Mouse (Mus musculus): ENCODE measurements around the gene Exoc2.
A peak's percentile ranks its signal among the peaks of the same experiment; 100 is the strongest.

Exoc2 gene

GRCm38 (mm10) chr13:30824903-30825302, 149.0 kb downstream of the Exoc2 start:
- DNase-seq (ENCODE audit: low spot score in 2 of 2) = no peak

DNA sequence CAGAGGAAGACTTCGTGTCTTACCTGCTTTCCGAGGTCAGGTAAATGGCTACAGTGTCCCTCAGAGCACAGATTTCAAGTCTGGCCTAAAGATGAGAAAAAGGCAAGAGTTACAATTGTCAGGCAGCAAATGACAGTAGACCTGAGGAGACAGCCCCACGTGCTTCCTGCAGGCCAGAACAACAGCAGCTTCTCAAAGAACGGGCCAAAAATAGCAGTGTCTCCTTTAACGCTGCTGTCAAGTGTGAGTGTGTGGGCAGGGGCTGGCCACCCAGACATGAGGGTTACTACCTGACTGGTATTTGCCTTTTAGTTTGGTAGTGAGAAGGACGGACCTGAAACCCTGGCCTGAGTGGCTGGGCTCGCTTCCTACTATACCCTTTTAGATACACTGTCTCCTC, 153.3 kb downstream of the Exoc2 start:
- no peak for DNase-seq (ENCODE audit: low spot score in 2 of 2)

- no peak for DNase-seq (ENCODE audit: low spot score in 2 of 2)
Observed at GRCm38 (mm10) chr13:30819891-30820290, 154.0 kb downstream of the Exoc2 start.

GRCm38 (mm10) chr13:30817436-30817835, 156.5 kb downstream of the Exoc2 start:
- peak in 1 of 2 experiments; percentile 19 for DNase-seq (ENCODE audit: low spot score in 2 of 2)

- no peak for DNase-seq (ENCODE audit: low spot score in 2 of 2)
Observed at GRCm38 (mm10) chr13:30814256-30814655, 159.6 kb downstream of the Exoc2 start.

DNA sequence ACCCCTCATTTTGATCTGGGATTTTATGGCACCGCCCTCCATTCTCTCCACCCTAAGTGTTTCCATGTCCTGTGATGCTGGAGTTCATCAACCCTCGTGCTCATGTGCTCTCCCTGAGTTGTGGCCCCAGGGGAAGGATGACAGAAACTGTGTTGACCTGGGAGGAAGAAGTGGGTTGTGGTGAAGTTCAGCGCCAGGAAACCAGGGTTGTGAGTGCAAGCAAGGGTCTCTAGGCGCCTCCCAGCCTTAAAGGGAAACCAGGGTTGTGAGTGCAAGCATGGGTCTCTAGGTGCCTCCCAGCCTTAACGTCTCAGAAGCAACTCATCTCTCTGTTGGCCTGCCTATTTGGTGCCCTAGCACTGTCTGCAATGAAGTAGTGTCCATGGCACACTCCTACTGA, 160.4 kb downstream of the Exoc2 start:
- DNase-seq (ENCODE audit: low spot score in 2 of 2) = peak in 1 of 2 experiments; percentile 14

DNA sequence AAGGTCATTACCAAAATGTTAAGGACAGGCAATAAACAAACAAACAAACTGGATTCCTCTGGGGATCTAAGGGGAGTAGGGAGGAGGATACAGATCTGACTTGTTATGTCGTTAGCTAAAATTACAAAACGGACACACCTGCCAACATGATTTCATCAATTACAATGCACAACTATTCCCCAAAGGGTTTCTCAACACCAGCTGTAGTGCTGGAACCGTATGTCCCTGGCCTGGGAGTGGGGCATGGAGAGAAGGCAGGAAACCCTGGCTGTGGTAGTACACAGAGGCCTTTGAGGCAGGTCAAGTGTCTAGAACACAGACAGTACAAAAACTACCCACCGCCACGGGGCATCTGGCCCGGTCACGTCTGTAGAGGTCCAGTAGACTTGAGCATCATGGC, 164.7 kb downstream of the Exoc2 start:
- no peak for DNase-seq (ENCODE audit: low spot score in 2 of 2)

DNA sequence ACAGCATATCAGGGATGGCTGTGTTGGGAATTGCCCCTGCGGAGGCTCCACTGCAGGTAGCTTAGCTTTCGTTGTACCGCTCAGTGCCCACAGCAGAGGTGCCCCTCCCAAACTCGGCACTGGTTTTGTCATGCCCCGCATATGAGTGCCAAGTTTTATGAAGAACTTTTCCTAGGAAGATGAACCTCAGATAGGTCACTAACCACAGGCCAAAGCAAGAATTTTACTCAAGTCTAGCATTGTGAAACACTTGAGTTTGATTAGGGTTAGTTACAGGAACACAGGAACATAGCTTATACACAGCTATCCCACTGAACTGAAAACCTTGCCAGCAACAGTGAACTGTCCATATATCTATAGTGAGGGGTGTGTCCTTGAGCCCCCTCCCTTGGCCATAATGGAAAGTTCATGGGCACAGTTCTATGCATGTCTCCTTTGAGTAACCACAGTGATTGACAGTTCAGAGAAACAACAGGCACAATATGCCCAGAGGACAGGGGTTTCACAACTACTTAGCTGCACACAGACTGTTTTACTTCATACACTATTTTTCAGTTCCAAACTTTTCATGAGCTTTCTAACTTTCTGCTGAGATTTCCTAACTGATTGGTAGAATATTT, 171.4 kb downstream of the Exoc2 start:
- no peak for DNase-seq (ENCODE audit: low spot score in 2 of 2)

DNA sequence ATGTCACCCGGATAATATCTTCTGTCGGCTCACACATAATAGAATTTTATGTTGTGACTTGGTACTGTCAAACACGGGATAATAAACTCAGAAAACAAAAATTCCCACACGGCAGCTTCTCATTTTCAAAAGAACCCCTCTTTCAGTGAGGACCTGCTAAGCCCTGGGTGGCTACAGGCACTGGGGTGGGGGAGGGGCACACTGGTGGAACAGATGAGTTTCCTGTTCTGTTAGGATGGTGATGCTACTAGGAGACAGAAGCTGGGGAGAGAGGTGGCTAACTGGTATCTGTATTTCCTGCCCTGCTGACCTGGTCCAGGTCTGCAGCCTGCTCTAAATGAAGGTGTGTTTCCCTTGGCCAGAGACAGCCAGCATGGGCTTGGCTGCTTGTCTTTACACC, 172.0 kb downstream of the Exoc2 start:
- peak; percentile 64 to 73 for DNase-seq (ENCODE audit: low spot score in 2 of 2)

GRCm38 (mm10) chr13:30795960-30796359, 177.9 kb downstream of the Exoc2 start:
- no peak for DNase-seq (ENCODE audit: low spot score in 2 of 2)

- no peak for DNase-seq (ENCODE audit: low spot score in 2 of 2)
Observed at GRCm38 (mm10) chr13:30793616-30794015, 180.3 kb downstream of the Exoc2 start.

- DNase-seq (ENCODE audit: low spot score in 2 of 2) = no peak
Observed at GRCm38 (mm10) chr13:30793196-30793595, 180.7 kb downstream of the Exoc2 start.

- no peak for DNase-seq (ENCODE audit: low spot score in 2 of 2)
Observed at GRCm38 (mm10) chr13:30792741-30793140, 181.2 kb downstream of the Exoc2 start.

- peak; percentile 39 to 66 for DNase-seq (ENCODE audit: low spot score in 2 of 2)
Observed at GRCm38 (mm10) chr13:30792308-30792707, 181.6 kb downstream of the Exoc2 start.

GRCm38 (mm10) chr13:30790016-30790415, 183.9 kb downstream of the Exoc2 start:
- DNase-seq (ENCODE audit: low spot score in 2 of 2) = no peak

DNA sequence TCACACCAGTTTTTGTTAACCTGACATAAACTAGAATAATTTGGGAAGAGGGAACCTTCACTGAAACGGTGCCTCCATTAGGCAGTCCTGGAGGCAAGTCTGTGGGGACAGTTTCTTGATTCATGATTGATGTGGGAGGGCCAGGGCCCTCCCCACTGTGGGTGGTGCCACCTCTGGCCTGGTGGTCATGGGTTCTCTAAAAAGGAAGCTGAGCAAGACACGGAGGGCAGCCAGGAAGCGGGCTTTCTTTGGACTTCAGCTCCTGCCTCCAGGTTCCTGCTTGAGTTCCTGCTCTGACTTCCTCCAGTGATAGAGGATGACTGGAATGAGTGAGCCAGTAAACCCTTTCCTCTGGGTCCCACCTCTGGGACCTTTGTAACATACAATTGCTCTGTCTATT, 185.5 kb downstream of the Exoc2 start:
- no peak for DNase-seq (ENCODE audit: low spot score in 2 of 2)

DNA sequence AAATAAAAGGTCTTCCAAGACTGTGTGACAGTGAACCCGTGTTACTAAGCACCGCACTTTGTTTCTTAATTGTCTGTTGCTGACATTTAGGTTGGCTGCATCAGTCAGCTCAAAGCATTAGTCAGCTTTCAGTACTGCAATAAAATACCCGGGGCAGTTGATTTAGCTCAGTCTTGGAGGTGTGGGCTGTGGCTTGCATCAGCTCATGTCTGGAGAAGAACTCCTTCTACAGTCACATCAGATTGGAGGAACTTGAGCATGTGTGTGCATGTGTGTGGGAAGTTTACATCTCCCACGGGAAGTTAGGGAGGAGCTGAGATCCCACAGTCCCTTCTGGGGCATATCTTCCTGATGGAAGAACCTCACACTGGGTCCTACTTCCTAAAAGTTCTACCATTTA, 185.9 kb downstream of the Exoc2 start:
- no peak for DNase-seq (ENCODE audit: low spot score in 2 of 2)

DNA sequence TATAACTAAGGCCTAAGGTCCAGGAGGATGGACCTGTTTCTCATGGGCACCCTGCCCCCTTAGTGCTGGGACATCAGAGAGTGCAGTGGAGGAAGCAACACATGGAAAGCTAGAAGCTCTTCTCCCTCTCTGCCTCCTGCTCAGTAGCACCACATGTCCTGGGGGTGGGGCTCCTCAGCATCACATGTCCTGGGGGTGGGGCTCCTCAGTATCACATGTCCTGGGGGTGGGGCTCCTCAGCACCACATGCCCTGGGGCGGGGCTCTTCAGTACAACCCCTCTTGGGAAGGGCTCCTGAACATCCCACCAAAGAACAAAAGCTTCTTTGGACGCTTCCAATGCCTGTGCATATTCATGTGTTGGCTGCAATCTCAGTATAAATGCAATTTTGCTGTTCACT, 186.3 kb downstream of the Exoc2 start:
- DNase-seq (ENCODE audit: low spot score in 2 of 2) = no peak

GRCm38 (mm10) chr13:30787036-30787320, 186.9 kb downstream of the Exoc2 start:
- DNase-seq (ENCODE audit: low spot score in 2 of 2) = no peak

DNA sequence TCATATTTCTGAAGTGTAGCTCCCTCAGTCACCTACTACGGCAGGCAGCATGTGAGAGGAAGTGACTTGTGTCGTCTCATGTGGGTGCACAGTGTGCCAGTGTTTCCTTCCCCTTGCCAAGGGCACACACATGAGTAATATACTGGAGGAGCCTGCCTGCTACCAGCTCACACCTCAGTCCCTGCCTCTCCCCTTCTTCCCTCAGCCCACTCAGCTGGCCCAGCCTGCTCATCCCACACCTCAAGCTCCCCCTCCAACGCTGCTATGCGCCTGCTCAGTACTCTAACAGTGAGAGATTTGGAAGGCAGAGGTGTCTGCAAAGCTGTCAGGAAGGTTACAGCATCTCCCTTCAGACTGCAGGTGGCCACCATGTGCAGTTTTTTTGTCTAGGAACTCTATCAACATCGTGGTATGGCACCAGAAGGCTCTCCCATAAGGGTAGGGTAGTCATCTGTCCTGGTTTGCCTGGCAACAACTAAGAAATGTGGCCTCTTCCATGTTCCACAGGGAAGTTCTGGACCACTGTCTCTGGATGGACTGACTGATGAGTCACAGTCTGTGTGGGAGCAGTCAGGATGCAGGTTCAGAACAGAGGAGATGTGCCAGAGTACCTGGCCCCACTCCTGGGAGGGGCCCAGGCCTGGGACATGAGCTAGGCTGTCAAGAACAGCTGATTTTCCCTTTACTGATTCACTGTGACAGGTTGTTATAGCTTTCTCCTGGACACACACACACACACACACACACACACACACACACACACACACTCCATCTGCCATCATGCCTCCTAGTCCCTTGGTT, 187.5 kb downstream of the Exoc2 start:
- DNase-seq (ENCODE audit: low spot score in 2 of 2) = peak; percentile 48 to 56

DNA sequence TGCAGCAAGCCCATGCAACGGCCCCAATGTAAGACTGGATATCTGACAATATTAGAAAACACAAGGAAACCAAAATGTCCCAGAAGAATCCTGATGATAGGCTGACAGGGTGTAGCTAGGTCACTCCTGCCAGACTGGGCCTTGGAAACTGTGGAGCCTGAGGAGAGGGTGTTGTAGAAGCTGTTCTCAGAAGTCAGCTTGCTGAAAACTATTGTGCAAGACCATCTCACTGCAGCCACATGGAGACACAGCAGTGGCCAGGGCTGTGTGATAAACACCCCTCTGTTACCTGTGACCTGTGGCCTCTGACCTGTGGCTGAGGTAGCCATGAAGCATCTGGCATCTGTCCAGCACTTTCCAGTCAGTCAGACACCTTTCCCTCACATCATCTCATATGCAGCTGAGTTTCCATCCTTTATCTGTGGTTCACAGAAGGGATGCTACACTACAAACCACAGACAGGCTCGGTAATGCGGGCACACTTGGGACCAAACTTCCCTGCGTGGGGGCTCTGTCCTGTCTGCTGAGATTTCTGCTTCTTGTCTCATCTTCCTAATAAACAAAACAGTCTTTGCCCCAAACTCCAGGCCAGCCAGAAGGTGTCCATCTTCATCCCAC, 188.4 kb downstream of the Exoc2 start:
- DNase-seq (ENCODE audit: low spot score in 2 of 2) = no peak

GRCm38 (mm10) chr13:30782419-30782818, 191.5 kb downstream of the Exoc2 start:
- no peak for DNase-seq (ENCODE audit: low spot score in 2 of 2)

- DNase-seq (ENCODE audit: low spot score in 2 of 2) = no peak
Observed at GRCm38 (mm10) chr13:30781905-30782304, 192.0 kb downstream of the Exoc2 start.
